Mouse (Mus musculus): Measurements from ENCODE around the gene Parn. TPM values are rescaled to one million over a fixed set of nuclear protein-coding genes. Genes with fewer than 3 reads are reported as not detected.

Parn gene
- polyA plus RNA-seq, 1 experiment from 2014 or later = 13.8 TPM

DNA sequence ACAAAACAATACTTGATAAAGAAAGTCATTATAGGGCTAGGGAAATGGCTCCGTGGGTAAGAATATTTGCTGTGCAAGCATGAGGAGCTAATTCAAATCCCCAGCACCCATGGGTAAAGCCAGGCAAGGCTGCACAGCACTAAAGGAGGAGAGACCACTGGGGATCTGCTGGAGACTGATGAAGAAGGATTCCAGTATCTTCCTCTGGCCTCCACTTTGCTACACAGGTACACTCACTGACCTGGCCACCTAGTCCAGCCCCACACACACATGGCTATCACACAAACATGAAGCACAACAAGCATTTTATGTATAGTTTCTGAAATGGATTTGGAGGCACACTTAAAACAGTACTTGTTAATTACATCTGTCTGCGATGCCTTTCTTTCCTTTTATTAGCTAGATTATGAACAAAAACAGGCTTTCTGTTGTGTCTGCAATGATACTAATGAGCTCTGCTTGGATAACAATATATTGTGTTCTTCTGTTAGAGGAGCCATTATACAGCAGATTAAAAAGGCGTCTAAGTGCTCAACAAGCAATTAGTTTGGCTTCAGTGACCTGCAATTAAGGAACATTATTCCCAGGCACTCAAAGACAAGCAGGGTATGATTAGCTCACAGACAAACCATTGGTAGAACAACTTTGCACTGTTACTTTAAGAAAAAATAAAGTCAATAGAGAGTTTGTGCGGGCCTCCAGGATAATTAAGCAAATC is 59.8 kb downstream of the Parn start:
- Histone ChIP-seq H3K36me3 (replicated peaks; ENCODE audit: insufficient read depth, low read length) (peaks cover 15% of the 10 kb centered on the region), H3K27ac (ENCODE audit: low read depth) (no peak overlapping the region), H3K9me3 (ENCODE audit: low read length) (no peaks in the 10 kb centered on the region), H3K4me2 (ENCODE audit: low read depth, low read length) (no peak overlapping the region), H3K27me3 (ENCODE audit: insufficient read depth, low read length) (no peaks in the 10 kb centered on the region), H3K4me1 (ENCODE audit: insufficient read depth) (0 out of 2 replicates have a peak, but pooled peaks cover 5% of the 10 kb centered on the region), H3K4me3 (ENCODE audit: low read depth, low read length) (no peak overlapping the region), H3K9ac (replicated peaks) (no peak overlapping the region)
- 76% methylated on average over 4 of the region's 4 CpGs for WGBS (ENCODE audit: insufficient replicate concordance)
- ATAC-seq (no peak), DNase-seq (no peak)
- TF ChIP-seq EP300 (IDR thresholded peaks at IDR 0.05; ENCODE audit: low read depth) (no peak), CTCF (IDR thresholded peaks at IDR 0.05; ENCODE audit: low read depth) (no peak)

DNA sequence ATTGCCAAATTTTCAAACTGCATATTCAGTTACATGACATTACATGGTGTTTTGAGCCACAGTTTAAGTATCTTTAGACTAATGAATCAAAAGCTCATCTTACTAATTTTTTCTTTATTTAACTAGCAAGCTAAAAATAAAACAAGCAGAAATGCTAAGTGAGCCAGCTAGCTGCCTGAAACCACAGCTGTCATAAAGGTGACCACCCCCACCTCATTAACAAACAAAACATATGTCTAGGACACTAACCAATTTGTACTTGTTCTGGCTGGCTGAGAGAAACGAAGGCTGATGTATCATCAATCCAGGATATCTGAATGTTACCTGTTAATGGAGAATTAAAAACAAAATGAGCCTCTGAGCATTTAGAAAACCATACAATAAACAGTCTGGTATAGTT is 65.2 kb downstream of the Parn start:
- DNase-seq = no peak
- no peak overlapping the region for H3K27ac ChIP-seq (ENCODE audit: low read depth)
- H3K9ac ChIP-seq (replicated peaks) = no peak overlapping the region
- no peaks in the 10 kb centered on the region for H3K27me3 ChIP-seq (ENCODE audit: insufficient read depth, low read length)
- no peak for ATAC-seq
- H3K4me2 ChIP-seq (ENCODE audit: low read depth, low read length) = no peak overlapping the region
- TF ChIP-seq EP300 (IDR thresholded peaks at IDR 0.05; ENCODE audit: low read depth) (no peak), CTCF (IDR thresholded peaks at IDR 0.05; ENCODE audit: low read depth) (no peak)
- H3K36me3 ChIP-seq (replicated peaks; ENCODE audit: insufficient read depth, low read length) = peaks cover 22% of the 10 kb centered on the region
- no peaks in the 10 kb centered on the region for H3K4me1 ChIP-seq (ENCODE audit: insufficient read depth)
- WGBS (ENCODE audit: insufficient replicate concordance) = 59% methylated on average over 1 of the region's 1 CpGs
- no peaks in the 10 kb centered on the region; the same call in 1 of the 2 replicates for H3K9me3 ChIP-seq (ENCODE audit: low read length)
- no peak overlapping the region for H3K4me3 ChIP-seq (ENCODE audit: low read depth, low read length)

DNA sequence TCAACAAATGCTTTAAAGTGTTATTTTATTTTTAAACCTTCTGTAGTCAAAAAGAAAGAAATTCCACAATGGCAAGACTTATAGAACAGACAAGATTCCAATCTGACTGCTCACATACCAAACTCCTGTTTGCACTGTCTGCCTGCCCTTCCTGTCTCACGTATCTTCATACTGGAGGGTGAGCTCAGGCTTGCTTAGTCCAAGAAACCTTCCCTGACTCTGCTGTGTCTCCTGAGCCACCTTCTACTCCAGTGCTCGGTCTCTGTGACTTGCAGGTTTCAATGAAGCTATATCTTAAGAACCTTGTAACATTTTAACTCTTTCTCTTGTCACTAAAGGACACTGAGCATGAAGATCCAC is 78.9 kb downstream of the Parn start:
- peak overlapping the region; percentile 41; the same call in 1 of the 2 replicates for H3K27ac ChIP-seq (ENCODE audit: low read depth)
- no peak overlapping the region for H3K9ac ChIP-seq (replicated peaks)
- no peak overlapping the region for H3K4me2 ChIP-seq (ENCODE audit: low read depth, low read length)
- ATAC-seq (no peak), DNase-seq (no peak)
- H3K27me3 ChIP-seq (ENCODE audit: insufficient read depth, low read length) = no peaks in the 10 kb centered on the region
- 58% methylated on average over 2 of the region's 2 CpGs for WGBS (ENCODE audit: insufficient replicate concordance)
- H3K36me3 ChIP-seq (replicated peaks; ENCODE audit: insufficient read depth, low read length) = peaks cover 7% of the 10 kb centered on the region
- no peaks in the 10 kb centered on the region for H3K9me3 ChIP-seq (ENCODE audit: low read length)
- TF ChIP-seq CTCF (IDR thresholded peaks at IDR 0.05; ENCODE audit: low read depth) = no peak
- no peak for TF ChIP-seq EP300 (IDR thresholded peaks at IDR 0.05; ENCODE audit: low read depth)
- H3K4me3 ChIP-seq (ENCODE audit: low read depth, low read length) = no peak overlapping the region
- H3K4me1 ChIP-seq (ENCODE audit: insufficient read depth) = peaks cover 6% of the 10 kb centered on the region; the same call in 1 of the 2 replicates

GRCm38 (mm10) chr16:13588182-13589048 is 79.6 kb downstream of the Parn start:
- TF ChIP-seq EP300 (IDR thresholded peaks at IDR 0.05; ENCODE audit: low read depth) (no peak), CTCF (IDR thresholded peaks at IDR 0.05; ENCODE audit: low read depth) (0 out of 2 replicates have a peak, but pooled peaks have one; percentile 13)
- no peak overlapping the region for H3K4me3 ChIP-seq (ENCODE audit: low read depth, low read length)
- H3K4me2 ChIP-seq (ENCODE audit: low read depth, low read length) = no peak overlapping the region
- H3K27me3 ChIP-seq (ENCODE audit: insufficient read depth, low read length) = no peaks in the 10 kb centered on the region
- DNase-seq (no peak), ATAC-seq (peak; percentile 23; the same call in 1 of the 2 replicates)
- peaks cover 6% of the 10 kb centered on the region; the same call in 1 of the 2 replicates for H3K4me1 ChIP-seq (ENCODE audit: insufficient read depth)
- no peak overlapping the region for H3K9ac ChIP-seq (replicated peaks)
- 63% methylated on average over 5 of the region's 5 CpGs for WGBS (ENCODE audit: insufficient replicate concordance)
- peak overlapping the region; percentile 44; the same call in 1 of the 2 replicates for H3K27ac ChIP-seq (ENCODE audit: low read depth)
- peaks cover 3% of the 10 kb centered on the region; the same call in 1 of the 2 replicates for H3K36me3 ChIP-seq (replicated peaks; ENCODE audit: insufficient read depth, low read length)
- H3K9me3 ChIP-seq (ENCODE audit: low read length) = no peaks in the 10 kb centered on the region

GRCm38 (mm10) chr16:13585234-13585633 is 82.7 kb downstream of the Parn start:
- no peak overlapping the region for H3K27ac ChIP-seq (ENCODE audit: low read depth)
- 78% methylated on average over 9 of the region's 9 CpGs for WGBS (ENCODE audit: insufficient replicate concordance)
- H3K4me3 ChIP-seq (ENCODE audit: low read depth, low read length) = no peak overlapping the region
- DNase-seq (no peak), ATAC-seq (no peak)
- H3K4me1 ChIP-seq (ENCODE audit: insufficient read depth) = peaks cover 6% of the 10 kb centered on the region; the same call in 1 of the 2 replicates
- no peaks in the 10 kb centered on the region for H3K36me3 ChIP-seq (replicated peaks; ENCODE audit: insufficient read depth, low read length)
- no peak overlapping the region for H3K9ac ChIP-seq (replicated peaks)
- H3K27me3 ChIP-seq (ENCODE audit: insufficient read depth, low read length) = no peaks in the 10 kb centered on the region
- no peaks in the 10 kb centered on the region for H3K9me3 ChIP-seq (ENCODE audit: low read length)
- TF ChIP-seq CTCF (IDR thresholded peaks at IDR 0.05; ENCODE audit: low read depth) = no peak
- TF ChIP-seq EP300 (IDR thresholded peaks at IDR 0.05; ENCODE audit: low read depth) = no peak
- no peak overlapping the region for H3K4me2 ChIP-seq (ENCODE audit: low read depth, low read length)

DNA sequence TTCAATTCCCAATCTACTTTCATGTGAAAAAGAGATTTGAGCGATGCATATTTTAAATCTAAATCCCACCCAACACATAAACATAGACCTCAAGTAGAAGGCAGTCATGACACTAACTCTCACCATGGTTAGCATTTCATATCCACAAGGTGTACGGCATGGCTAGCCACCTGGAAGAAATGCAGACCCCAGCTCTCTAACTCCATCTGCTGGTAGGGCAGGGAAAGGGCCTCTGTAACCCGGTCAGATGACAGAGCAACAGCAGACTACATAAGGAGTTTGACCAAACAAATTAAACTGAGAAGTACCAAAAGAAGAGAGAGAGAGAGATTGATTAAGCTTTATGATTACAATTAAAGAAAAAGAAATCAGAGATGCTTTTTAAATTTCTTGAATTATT is 87.2 kb downstream of the Parn start:
- ATAC-seq (no peak), DNase-seq (no peak)
- Histone ChIP-seq H3K4me1 (ENCODE audit: insufficient read depth) (no peaks in the 10 kb centered on the region), H3K4me3 (ENCODE audit: low read depth, low read length) (no peak overlapping the region), H3K9me3 (ENCODE audit: low read length) (no peaks in the 10 kb centered on the region), H3K27ac (ENCODE audit: low read depth) (no peak overlapping the region), H3K36me3 (replicated peaks; ENCODE audit: insufficient read depth, low read length) (no peaks in the 10 kb centered on the region), H3K9ac (replicated peaks) (no peak overlapping the region), H3K27me3 (ENCODE audit: insufficient read depth, low read length) (no peaks in the 10 kb centered on the region), H3K4me2 (ENCODE audit: low read depth, low read length) (no peak overlapping the region)
- WGBS (ENCODE audit: insufficient replicate concordance) = 79% methylated on average over 3 of the region's 3 CpGs
- TF ChIP-seq EP300 (IDR thresholded peaks at IDR 0.05; ENCODE audit: low read depth) (no peak), CTCF (IDR thresholded peaks at IDR 0.05; ENCODE audit: low read depth) (peak; percentile 59)
